Mouse (Mus musculus): ENCODE data around the gene B3gnt9. TPM values are rescaled to one million over a fixed set of nuclear protein-coding genes. Genes with fewer than 3 reads are reported as not detected.

Gene B3gnt9
- polyA plus RNA-seq, 1 experiment = 0.82 TPM

DNA sequence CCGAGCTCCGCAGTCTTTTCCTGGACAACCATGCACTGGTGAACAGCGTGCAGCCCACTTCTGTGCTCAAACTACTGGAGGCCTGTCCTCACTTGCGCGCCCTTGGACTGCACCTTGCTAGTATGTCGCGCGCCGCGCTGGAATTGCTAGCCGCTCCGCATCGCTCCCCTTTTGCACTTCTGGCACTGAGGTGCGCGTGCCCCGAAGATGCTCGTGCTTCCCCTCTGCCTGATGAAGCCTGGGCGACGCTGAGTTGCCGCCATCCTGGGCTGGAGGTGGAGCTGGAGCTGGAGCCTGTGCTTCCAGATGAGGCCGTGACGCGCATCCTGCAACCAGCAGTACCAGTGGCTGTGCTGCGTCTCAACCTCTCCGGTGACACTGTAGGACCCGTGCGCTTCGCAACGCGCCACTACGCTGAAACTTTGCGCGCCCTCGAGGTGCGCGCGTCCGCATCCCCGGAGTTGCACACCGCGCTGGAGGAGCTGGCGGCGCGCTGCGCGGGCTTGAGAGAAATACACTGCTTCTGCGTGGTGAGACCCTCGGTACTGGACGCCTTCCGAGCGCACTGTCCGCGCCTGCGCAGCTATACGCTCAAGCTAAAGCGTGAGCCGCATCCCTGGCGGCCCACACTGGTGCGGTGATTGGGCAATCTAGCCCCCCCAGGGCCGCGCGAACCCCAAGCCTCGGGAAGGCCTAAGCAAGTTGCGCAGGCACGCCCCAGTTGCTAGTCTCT is 13.6 kb upstream of the B3gnt9 start:
- WGBS = 40% methylated on average over 65 of the region's 65 CpGs
- H3K27ac ChIP-seq (ENCODE audit: control insufficient read depth, insufficient read depth, low read depth, low read length, poor library complexity) = no peak overlapping the region; the same call in 1 of the 2 replicates
- peak; percentile 6; the same call in 1 of the 2 replicates for TF ChIP-seq POLR2A (IDR thresholded peaks at IDR 0.05; ENCODE audit: borderline replicate concordance, control insufficient read depth, low read depth, low read length)
- no peak for TF ChIP-seq CTCF (IDR thresholded peaks at IDR 0.05; ENCODE audit: control insufficient read depth, insufficient read depth, low read length)
- no peaks in the 10 kb centered on the region for H3K4me1 ChIP-seq (ENCODE audit: control insufficient read depth, insufficient read depth, low read length)
- H3K4me3 ChIP-seq (replicated peaks; ENCODE audit: control insufficient read depth, low read depth, low read length) = no peak overlapping the region

DNA sequence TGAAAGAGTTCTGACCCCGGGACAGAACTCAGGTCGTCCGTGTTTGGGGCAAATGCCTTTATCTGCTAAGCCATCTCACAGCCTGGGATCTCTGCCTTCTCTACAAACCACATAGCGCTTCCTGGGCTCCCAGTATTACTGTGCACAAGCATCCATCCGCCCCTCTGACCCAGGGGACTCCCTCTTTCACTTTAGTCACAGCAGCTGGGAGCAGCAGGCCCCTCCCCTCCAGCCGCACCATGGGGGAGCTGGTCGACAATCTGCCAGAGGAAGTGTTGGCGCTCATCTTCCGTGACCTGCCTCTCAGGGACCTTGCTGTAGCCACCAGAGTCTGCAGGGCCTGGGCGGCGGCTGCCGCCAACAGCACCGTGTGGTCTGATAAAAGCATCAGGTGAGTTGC is 11.8 kb upstream of the B3gnt9 start:
- WGBS = 51% methylated on average over 13 of the region's 13 CpGs
- H3K4me1 ChIP-seq (ENCODE audit: control insufficient read depth, insufficient read depth, low read length) = no peaks in the 10 kb centered on the region; the same call in 1 of the 2 replicates
- no peak for TF ChIP-seq POLR2A (IDR thresholded peaks at IDR 0.05; ENCODE audit: borderline replicate concordance, control insufficient read depth, low read depth, low read length)
- TF ChIP-seq CTCF (IDR thresholded peaks at IDR 0.05; ENCODE audit: control insufficient read depth, insufficient read depth, low read length) = no peak
- no peak overlapping the region for H3K4me3 ChIP-seq (replicated peaks; ENCODE audit: control insufficient read depth, low read depth, low read length)
- H3K27ac ChIP-seq (ENCODE audit: control insufficient read depth, insufficient read depth, low read depth, low read length, poor library complexity) = 0 out of 2 replicates have a peak overlapping the region, but pooled peaks have one; percentile 36

DNA sequence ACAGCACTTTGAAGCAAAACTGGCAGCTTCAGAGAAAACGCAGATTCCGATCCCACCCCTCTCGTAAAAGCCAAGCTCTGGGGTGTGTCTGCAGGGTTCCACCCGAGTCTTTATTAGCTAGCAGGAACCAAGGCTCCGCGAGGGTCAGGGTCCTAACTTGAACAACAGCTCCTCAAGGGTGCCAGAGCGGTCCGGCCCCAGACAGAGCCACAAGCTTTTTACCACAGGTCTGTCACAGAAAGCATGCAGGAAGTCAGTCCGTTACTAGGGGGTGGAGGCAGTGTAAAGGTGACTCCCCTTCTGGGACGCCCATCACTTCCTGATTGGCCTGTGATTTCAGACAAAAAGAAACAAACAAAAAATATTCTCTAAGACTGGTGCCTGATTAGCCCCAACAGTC is 10.2 kb upstream of the B3gnt9 start:
- no peak for TF ChIP-seq POLR2A (IDR thresholded peaks at IDR 0.05; ENCODE audit: borderline replicate concordance, control insufficient read depth, low read depth, low read length)
- TF ChIP-seq CTCF (IDR thresholded peaks at IDR 0.05; ENCODE audit: control insufficient read depth, insufficient read depth, low read length) = no peak
- H3K4me1 ChIP-seq (ENCODE audit: control insufficient read depth, insufficient read depth, low read length) = peaks cover 6% of the 10 kb centered on the region; the same call in 1 of the 2 replicates
- WGBS = 1% methylated on average over 10 of the region's 10 CpGs
- 0 out of 2 replicates have a peak overlapping the region, but pooled peaks have one; percentile 2 for H3K27ac ChIP-seq (ENCODE audit: control insufficient read depth, insufficient read depth, low read depth, low read length, poor library complexity)
- H3K4me3 ChIP-seq (replicated peaks; ENCODE audit: control insufficient read depth, low read depth, low read length) = peak overlapping the region; percentile 43

DNA sequence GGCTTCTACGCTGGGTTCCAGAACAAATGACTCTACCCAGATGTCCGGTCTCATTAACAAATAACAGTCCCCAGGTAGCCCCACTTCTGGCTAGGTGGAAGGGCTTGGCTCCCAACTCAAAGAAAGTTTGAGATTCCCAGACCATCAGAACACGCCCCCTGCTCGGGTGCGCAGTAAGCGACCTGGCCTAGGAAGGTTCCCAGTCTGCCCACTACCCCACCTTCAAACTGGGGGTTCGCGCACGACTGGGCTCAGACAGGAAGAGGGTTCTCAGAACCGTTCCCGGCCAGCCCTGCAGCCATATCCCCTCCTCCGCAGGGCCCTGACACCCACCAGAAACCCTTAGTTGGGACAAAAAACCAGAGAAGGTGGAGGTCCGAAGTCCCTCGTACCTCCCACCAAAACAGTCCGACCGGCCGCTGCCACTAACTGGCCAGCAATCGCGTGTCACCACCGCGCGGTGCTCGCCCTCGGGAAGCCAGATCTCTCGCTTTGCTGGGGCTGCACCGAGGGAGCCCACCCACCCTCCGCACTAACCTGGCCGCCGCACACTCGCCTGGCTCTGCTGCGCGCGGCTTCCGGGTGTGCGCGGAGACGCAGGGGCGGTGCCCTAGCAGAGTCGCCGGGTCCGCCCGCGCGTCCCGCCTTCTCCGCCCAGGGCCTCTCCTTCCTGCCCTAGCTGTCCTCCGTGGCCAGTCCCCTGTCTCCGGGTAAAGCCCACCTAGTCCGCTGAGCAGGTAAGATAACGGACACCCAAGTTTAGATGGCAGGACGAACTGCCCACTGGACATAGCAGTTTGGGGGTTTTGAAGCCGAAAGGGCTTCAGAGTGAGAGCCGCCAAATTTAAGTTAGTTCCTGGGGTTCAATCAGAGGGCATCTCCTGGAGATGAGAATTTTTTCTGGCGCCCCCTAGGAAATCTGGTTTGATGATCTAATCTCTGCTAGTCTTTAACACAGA is 9.3 kb upstream of the B3gnt9 start, which contains the start of the genes Tradd and Fbxl8:
TSS of gene Tradd (minus strand) at position 586 of the 959 bp plus-strand sequence.
TSS of gene Fbxl8 (plus strand) at position 625 of the 959 bp plus-strand sequence.
- peaks cover 11% of the 10 kb centered on the region for H3K4me1 ChIP-seq (ENCODE audit: control insufficient read depth, insufficient read depth, low read length)
- H3K4me3 ChIP-seq (replicated peaks; ENCODE audit: control insufficient read depth, low read depth, low read length) = peak within 1 kb of the TSS; percentile 99
- 1% methylated on average over 54 of the region's 54 CpGs for WGBS
- peak within 1 kb of the TSS; percentile 73 for H3K27ac ChIP-seq (ENCODE audit: control insufficient read depth, insufficient read depth, low read depth, low read length, poor library complexity)
- TF ChIP-seq CTCF (IDR thresholded peaks at IDR 0.05; ENCODE audit: control insufficient read depth, insufficient read depth, low read length) (peak; percentile 6; the same call in 1 of the 2 replicates), POLR2A (IDR thresholded peaks at IDR 0.05; ENCODE audit: borderline replicate concordance, control insufficient read depth, low read depth, low read length) (peak; percentile 61; the same call in 1 of the 2 replicates)

DNA sequence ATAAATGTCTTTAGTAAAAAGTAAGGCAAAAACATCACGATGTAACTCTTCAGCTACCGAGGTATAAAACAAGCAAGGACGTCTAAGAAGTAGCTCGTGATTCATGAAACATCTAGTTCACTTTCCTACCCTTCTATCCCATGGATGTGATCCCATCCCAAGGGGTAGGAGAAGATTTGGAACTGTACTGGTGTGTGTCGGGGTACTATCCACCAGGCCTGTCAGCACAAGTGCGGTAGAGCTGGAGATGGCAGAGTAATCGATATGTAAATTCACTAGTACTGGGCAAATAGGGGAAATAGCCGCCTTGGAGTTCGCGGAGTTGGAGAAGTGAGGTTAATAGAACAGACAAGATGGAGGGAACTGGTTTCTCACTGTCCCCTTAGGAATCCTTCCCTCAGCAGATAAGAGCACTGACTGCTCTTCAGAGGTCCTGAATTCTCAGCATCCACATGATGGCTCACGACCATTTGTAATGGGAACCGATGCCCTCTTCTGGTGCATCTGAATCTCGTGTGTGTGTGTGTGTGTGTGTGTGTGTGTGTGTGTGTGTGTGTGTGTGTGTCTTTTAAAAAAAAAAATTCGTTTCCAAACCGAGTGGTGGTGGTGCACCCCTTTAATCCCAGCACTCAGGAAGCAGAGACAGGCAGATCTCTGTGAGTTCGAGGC is 8.4 kb upstream of the B3gnt9 start:
- H3K4me1 ChIP-seq (ENCODE audit: control insufficient read depth, insufficient read depth, low read length) = peaks cover 11% of the 10 kb centered on the region
- TF ChIP-seq CTCF (IDR thresholded peaks at IDR 0.05; ENCODE audit: control insufficient read depth, insufficient read depth, low read length) = no peak
- no peak for TF ChIP-seq POLR2A (IDR thresholded peaks at IDR 0.05; ENCODE audit: borderline replicate concordance, control insufficient read depth, low read depth, low read length)
- H3K4me3 ChIP-seq (replicated peaks; ENCODE audit: control insufficient read depth, low read depth, low read length) = peak overlapping the region; percentile 99
- no peak overlapping the region for H3K27ac ChIP-seq (ENCODE audit: control insufficient read depth, insufficient read depth, low read depth, low read length, poor library complexity)
- 53% methylated on average over 16 of the region's 16 CpGs for WGBS

DNA sequence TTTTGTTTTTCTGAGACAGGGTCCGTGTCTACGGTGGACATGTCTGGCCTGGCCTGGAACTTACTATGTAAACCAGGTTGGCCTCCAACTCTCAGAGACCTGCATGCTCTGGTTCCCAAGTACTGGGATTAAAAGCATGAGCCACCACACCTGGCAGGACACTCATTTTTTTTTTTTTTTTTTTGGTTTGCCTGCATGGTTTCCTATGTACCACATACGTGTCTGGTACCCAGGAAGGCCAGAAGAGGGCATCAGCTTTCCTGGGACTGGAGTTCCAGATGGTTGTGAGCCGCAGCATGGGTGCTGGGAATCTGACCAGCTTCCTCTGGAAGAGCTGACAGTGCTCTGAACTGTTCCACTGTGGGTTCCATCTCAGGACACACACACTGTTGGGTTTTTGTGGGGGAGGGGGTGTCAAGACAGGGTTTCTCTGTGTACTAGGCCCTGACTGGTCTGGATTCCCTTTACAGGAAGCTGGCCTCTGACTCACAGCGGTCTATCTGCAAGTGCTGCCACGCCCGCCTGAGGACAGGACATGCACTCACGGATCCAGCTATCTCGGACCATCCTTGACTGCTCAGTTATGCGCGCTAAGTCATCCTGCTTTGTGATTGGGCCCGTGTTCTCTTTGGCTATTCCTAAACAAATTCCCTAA is 6.5 kb upstream of the B3gnt9 start:
- 87% methylated on average over 12 of the region's 12 CpGs for WGBS
- TF ChIP-seq POLR2A (IDR thresholded peaks at IDR 0.05; ENCODE audit: borderline replicate concordance, control insufficient read depth, low read depth, low read length) = no peak
- no peak for TF ChIP-seq CTCF (IDR thresholded peaks at IDR 0.05; ENCODE audit: control insufficient read depth, insufficient read depth, low read length)
- no peak overlapping the region for H3K4me3 ChIP-seq (replicated peaks; ENCODE audit: control insufficient read depth, low read depth, low read length)

DNA sequence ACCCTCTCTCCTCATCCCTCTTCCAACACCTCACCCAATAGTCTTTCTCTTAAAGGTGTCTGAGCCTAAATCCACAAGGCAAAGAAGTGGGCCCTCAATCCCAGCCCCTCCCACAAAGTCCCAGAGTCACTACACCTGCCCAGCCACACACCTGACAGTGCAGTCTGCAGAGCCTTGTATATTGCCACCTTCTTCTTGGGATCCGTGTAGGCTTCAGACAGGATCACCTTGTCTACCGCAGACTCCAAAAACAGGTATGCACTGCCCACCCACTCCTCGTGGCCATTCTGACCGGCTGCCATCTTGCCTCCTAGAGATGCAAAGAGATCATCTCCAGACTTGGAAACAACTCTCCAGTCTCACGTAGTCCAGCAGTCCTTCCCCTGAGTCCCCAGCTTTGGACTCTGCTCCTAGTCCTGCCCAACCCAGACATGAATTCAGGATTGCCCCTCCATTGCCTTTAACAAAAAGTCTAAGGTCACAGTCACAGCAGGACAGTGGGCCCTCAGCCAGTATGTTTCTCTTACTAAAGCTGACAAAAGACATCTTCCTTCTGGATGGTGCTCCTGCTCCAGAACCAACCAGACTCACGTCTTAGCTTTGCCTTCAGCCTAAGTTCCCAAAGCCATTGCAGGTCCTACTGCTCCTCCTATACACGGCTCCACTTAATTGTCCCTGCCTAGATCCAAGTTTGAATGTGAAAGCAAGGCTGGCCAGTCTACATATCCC is 5.6 kb upstream of the B3gnt9 start:
- WGBS = 85% methylated on average over 7 of the region's 7 CpGs
- TF ChIP-seq CTCF (IDR thresholded peaks at IDR 0.05; ENCODE audit: control insufficient read depth, insufficient read depth, low read length) = no peak
- no peak for TF ChIP-seq POLR2A (IDR thresholded peaks at IDR 0.05; ENCODE audit: borderline replicate concordance, control insufficient read depth, low read depth, low read length)
- Histone ChIP-seq H3K4me1 (ENCODE audit: control insufficient read depth, insufficient read depth, low read length) (peaks cover 11% of the 10 kb centered on the region), H3K27ac (ENCODE audit: control insufficient read depth, insufficient read depth, low read depth, low read length, poor library complexity) (no peak overlapping the region), H3K4me3 (replicated peaks; ENCODE audit: control insufficient read depth, low read depth, low read length) (no peak overlapping the region)

More for the DNA sequence above, 6.5 kb upstream of the B3gnt9 start:
- H3K4me1 ChIP-seq (ENCODE audit: control insufficient read depth, insufficient read depth, low read length) = peaks cover 11% of the 10 kb centered on the region
- no peak overlapping the region for H3K27ac ChIP-seq (ENCODE audit: control insufficient read depth, insufficient read depth, low read depth, low read length, poor library complexity)

Data from bone marrow, adult 2 months (tissue).